Mouse (Mus musculus) liver, postnatal 0 days (tissue): Measurements from ENCODE around the gene Clasp1. TPM values are rescaled to one million over a fixed set of nuclear protein-coding genes. Genes with fewer than 3 reads are reported as not detected.

Experiments used
- ATAC-seq: fragments of 200-750 bp; cut with Nextera tagmentation; 2 replicates; pipeline ENCODE4 v1.8.0; 2017; ENCODE audit warnings: mild to moderate bottlenecking, moderate library complexity
- DNase-seq: peaks from one replicate; pipeline ENCODE4 v3.0.0-alpha.2; 2016
- H3K27ac ChIP-seq: fragments of 300-500 bp; sonication (generic); 2 replicates; pipeline ENCODE4 v1.5.1; 2014; ENCODE audit warnings: antibody characterized with exemption, moderate library complexity, mild to moderate bottlenecking, low read depth
- H3K27me3 ChIP-seq: fragments of 300-500 bp; sonication (generic); 2 replicates; pipeline ENCODE4 v1.6.1; 2014; ENCODE audit warnings: low read length, control low read depth, mixed read lengths; ENCODE audit not compliant: insufficient read depth
- H3K36me3 ChIP-seq: fragments of 300-500 bp; sonication (generic); replicated peaks from 2 replicates; pipeline ENCODE4 v1.6.1; 2014; ENCODE audit warnings: mild to moderate bottlenecking, control low read depth, low read length, moderate library complexity, mixed read lengths; ENCODE audit not compliant: insufficient read depth
- H3K4me1 ChIP-seq: fragments of 300-500 bp; sonication (generic); 2 replicates; pipeline ENCODE4 v1.6.1; 2014; ENCODE audit warnings: antibody characterized with exemption, mild to moderate bottlenecking, control low read depth; ENCODE audit not compliant: insufficient read depth
- H3K4me2 ChIP-seq: fragments of 300-500 bp; sonication (generic); 2 replicates; pipeline ENCODE4 v1.6.1; 2014; ENCODE audit warnings: low read depth, mild to moderate bottlenecking, low read length, moderate library complexity, mixed read lengths
- H3K4me3 ChIP-seq: fragments of 300-500 bp; sonication (generic); 2 replicates; pipeline ENCODE4 v1.5.1; 2014; ENCODE audit warnings: low read depth, low read length
- H3K9ac ChIP-seq: fragments of 300-500 bp; sonication (generic); replicated peaks from 2 replicates; pipeline ENCODE4 v1.6.1; 2014; ENCODE audit warnings: mild to moderate bottlenecking, moderate library complexity
- H3K9me3 ChIP-seq: fragments of 300-500 bp; sonication (generic); 2 replicates; pipeline ENCODE4 v1.6.1; 2016; ENCODE audit warnings: mild to moderate bottlenecking, control low read depth, low read length, mixed read lengths
- CTCF ChIP-seq: sonication (generic); IDR thresholded peaks from 2 replicates; pipeline ENCODE4 v1.5.1; 2016; ENCODE audit warnings: antibody characterized with exemption, low read depth
- EP300 ChIP-seq: IDR thresholded peaks from 2 replicates; pipeline ENCODE4 v1.6.1; 2016; ENCODE audit warnings: antibody characterized with exemption, low read depth, mild to moderate bottlenecking
- WGBS: fragments of 180-500 bp; shearing (Covaris S2); extraction: QIAGEN DNeasy Blood & Tissue Kit; methylation state at CpG from one replicate; pipeline ENCODE4 v1.1.7; 2014; ENCODE audit not compliant: insufficient replicate concordance; 5-methylcytosine and 5-hydroxymethylcytosine counted together
- polyA plus RNA-seq: library from polyadenylated mRNA; unstranded; fragments of >200 nt; fragmentation: Nextera tagmentation; extraction: Ambion mirVana; gene quantifications from 2 replicates; pipeline ENCODE4 v1.2.1, GENCODE M21; 2015

The Clasp1 gene
- polyA plus RNA-seq, 1 experiment from 2014 or later, result 6.4 TPM

- Histone ChIP-seq H3K4me3 (no peak overlapping the region), H3K9ac (no peak overlapping the region), H3K27me3 (no peaks in the 10 kb centered on the region), H3K36me3 (peaks cover 62% of the 10 kb centered on the region), H3K9me3 (no peaks in the 10 kb centered on the region), H3K27ac (no peak overlapping the region), H3K4me1 (no peaks in the 10 kb centered on the region), H3K4me2 (no peak overlapping the region)
- TF ChIP-seq CTCF (peak; percentile 41; the same call in 1 of the 2 replicates), EP300 (no peak)
- DNase-seq (no peak), ATAC-seq (no peak)
- 95% methylated on average over 1 of the region's 1 CpGs for WGBS
Measured at GRCm38 (mm10) chr1:118529213-118529612, 140.4 kb downstream of the Clasp1 start.

DNA sequence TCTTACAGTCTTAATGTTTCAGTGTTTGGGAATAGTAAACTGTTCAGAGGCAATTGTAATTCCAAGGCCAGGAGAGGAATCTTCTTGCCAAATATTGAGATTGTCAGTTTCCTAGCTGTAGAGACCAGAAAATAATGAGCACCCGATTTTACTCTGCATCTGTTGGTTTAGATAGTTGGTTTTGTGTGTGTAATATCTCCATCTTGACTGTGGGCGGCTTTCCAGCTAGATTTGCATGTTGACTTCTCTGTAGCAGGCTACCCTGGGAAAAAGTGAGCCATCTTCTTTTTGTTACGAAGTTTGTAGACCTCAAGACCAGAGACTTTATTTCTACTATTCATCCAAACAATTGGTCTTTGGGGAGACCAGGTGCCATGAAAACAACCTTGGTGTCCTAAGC lies 142.4 kb downstream of the Clasp1 start:
- no peak overlapping the region for H3K9ac ChIP-seq
- no peak overlapping the region for H3K27ac ChIP-seq
- no peak overlapping the region for H3K4me3 ChIP-seq
- TF ChIP-seq CTCF (no peak), EP300 (no peak)
- 88% methylated on average over 3 of the region's 3 CpGs for WGBS
- DNase-seq (no peak), ATAC-seq (no peak)
- no peak overlapping the region for H3K4me2 ChIP-seq
- no peaks in the 10 kb centered on the region for H3K9me3 ChIP-seq
- no peaks in the 10 kb centered on the region for H3K4me1 ChIP-seq
- peaks cover 68% of the 10 kb centered on the region for H3K36me3 ChIP-seq
- no peaks in the 10 kb centered on the region for H3K27me3 ChIP-seq

DNA sequence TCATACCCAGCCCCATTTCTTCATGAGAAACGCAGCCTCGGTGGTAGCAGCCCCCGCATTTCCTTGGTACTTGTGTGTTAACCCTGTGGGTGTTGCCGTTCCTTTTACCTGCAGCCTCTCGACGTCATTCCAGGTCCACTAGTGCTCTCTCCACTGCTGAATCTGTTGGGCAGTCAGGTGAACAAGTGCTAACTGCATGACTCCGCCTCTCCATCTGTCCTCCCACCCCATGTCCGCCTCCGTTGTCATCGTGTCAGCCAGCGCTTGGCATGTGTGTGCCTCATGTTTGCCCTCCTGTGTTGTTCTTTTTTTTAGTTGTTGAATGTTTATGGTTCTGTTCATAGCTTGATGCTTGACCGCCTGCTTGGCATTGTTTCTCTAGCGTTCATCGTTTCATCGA lies 147.2 kb downstream of the Clasp1 start:
- Histone ChIP-seq H3K27me3 (no peaks in the 10 kb centered on the region), H3K9me3 (no peaks in the 10 kb centered on the region), H3K27ac (no peak overlapping the region), H3K36me3 (peaks cover 60% of the 10 kb centered on the region), H3K4me2 (no peak overlapping the region), H3K4me1 (no peaks in the 10 kb centered on the region), H3K9ac (no peak overlapping the region), H3K4me3 (no peak overlapping the region)
- DNase-seq (no peak), ATAC-seq (no peak)
- 89% methylated on average over 15 of the region's 15 CpGs for WGBS
- TF ChIP-seq CTCF, result no peak
- no peak for TF ChIP-seq EP300

- Histone ChIP-seq H3K36me3 (peaks cover 62% of the 10 kb centered on the region), H3K27me3 (no peaks in the 10 kb centered on the region), H3K27ac (no peak overlapping the region), H3K9ac (no peak overlapping the region), H3K9me3 (no peaks in the 10 kb centered on the region), H3K4me3 (no peak overlapping the region), H3K4me2 (no peak overlapping the region), H3K4me1 (no peaks in the 10 kb centered on the region)
- TF ChIP-seq EP300, result no peak
- no peak for TF ChIP-seq CTCF
- no peak for DNase-seq
- ATAC-seq, result no peak
- 89% methylated on average over 6 of the region's 6 CpGs for WGBS
Measured at GRCm38 (mm10) chr1:118539046-118539445, 150.2 kb downstream of the Clasp1 start.

DNA sequence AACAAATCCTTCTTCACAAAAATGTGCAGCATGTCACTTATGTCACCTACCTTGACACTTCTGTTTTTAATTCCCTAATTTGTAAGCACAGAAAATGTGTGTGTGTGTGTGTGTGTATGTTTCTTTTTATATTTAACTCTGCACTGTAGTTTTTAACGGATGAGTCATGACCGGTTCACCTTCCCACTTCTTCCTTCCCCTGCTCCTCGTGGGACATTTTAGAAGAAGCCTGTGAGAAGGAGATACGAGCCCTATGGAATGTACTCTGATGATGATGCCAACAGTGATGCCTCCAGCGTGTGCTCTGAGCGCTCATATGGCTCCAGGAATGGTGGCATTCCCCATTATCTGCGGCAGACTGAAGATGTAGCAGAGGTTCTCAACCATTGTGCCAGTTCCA lies 154.0 kb downstream of the Clasp1 start:
- Histone ChIP-seq H3K4me1 (no peaks in the 10 kb centered on the region), H3K27ac (no peak overlapping the region), H3K4me2 (no peak overlapping the region), H3K4me3 (no peak overlapping the region), H3K27me3 (no peaks in the 10 kb centered on the region), H3K9me3 (no peaks in the 10 kb centered on the region), H3K9ac (no peak overlapping the region), H3K36me3 (peaks cover 67% of the 10 kb centered on the region)
- TF ChIP-seq CTCF, result no peak
- TF ChIP-seq EP300, result no peak
- no peak for DNase-seq
- ATAC-seq, result no peak
- 90% methylated on average over 7 of the region's 7 CpGs for WGBS

GRCm38 (mm10) chr1:118548769-118549168 lies 159.9 kb downstream of the Clasp1 start:
- Histone ChIP-seq H3K36me3 (peaks cover 59% of the 10 kb centered on the region), H3K4me1 (no peaks in the 10 kb centered on the region), H3K27me3 (no peaks in the 10 kb centered on the region), H3K4me2 (no peak overlapping the region), H3K9me3 (no peaks in the 10 kb centered on the region), H3K4me3 (no peak overlapping the region), H3K27ac (no peak overlapping the region), H3K9ac (no peak overlapping the region)
- 79% methylated on average over 5 of the region's 5 CpGs for WGBS
- ATAC-seq (no peak), DNase-seq (no peak)
- TF ChIP-seq EP300 (no peak), CTCF (no peak)

GRCm38 (mm10) chr1:118551152-118551551 lies 162.3 kb downstream of the Clasp1 start:
- Histone ChIP-seq H3K27me3 (no peaks in the 10 kb centered on the region), H3K9me3 (no peaks in the 10 kb centered on the region), H3K9ac (no peak overlapping the region), H3K27ac (no peak overlapping the region), H3K4me2 (no peak overlapping the region), H3K4me3 (no peak overlapping the region), H3K4me1 (no peaks in the 10 kb centered on the region), H3K36me3 (peaks cover 65% of the 10 kb centered on the region)
- TF ChIP-seq EP300 (no peak), CTCF (no peak)
- ATAC-seq (no peak), DNase-seq (no peak)
- WGBS, result 89% methylated on average over 5 of the region's 5 CpGs
